Mouse (Mus musculus): Measurements from ENCODE around the gene Nkx2-4. TPM values are rescaled to one million over a fixed set of nuclear protein-coding genes. Genes with fewer than 3 reads are reported as not detected.

Nkx2-4 gene
- total RNA-seq, 2 experiments from 2014 or later: not detected

Other genes starting within 250 kb of the Nkx2-4 start
- gene Kiz, start 229.6 kb downstream of the Nkx2-4 start, total RNA-seq (2021): 10 to 100 TPM; 19.3 to 20.3 TPM
- 10 to 100 TPM; 38.3 to 41.7 TPM for gene Xrn2, start 72.4 kb downstream of the Nkx2-4 start, total RNA-seq (2021)
- 1 to 10 TPM; 5.3 to 9.6 TPM for gene Nkx2-2, start 108.8 kb upstream of the Nkx2-4 start, total RNA-seq (2021)

Measured in left cerebral cortex, postnatal 36 days (tissue).